Mouse (Mus musculus) midbrain, embryonic 13.5 days (tissue): ENCODE data around the gene Nfic. TPM values are rescaled to one million over a fixed set of nuclear protein-coding genes. Genes with fewer than 3 reads are reported as not detected.

Experiments
- ATAC-seq: fragments of 200-750 bp; cut with Nextera tagmentation; 2 replicates; pipeline ENCODE4 v1.8.0; 2017; ENCODE audit warnings: mild to moderate bottlenecking, moderate TSS enrichment, moderate library complexity
- H3K27ac ChIP-seq: fragments of 300-500 bp; sonication (generic); 2 replicates; pipeline ENCODE4 v1.5.1; 2015; ENCODE audit warnings: inconsistent platforms, mild to moderate bottlenecking, moderate library complexity
- H3K27me3 ChIP-seq: fragments of 300-500 bp; sonication (generic); 2 replicates; pipeline ENCODE4 v1.6.1; 2015; ENCODE audit warnings: mild to moderate bottlenecking, inconsistent platforms
- H3K36me3 ChIP-seq: fragments of 300-500 bp; sonication (generic); 2 replicates; pipeline ENCODE4 v1.6.1; 2015; ENCODE audit warnings: mild to moderate bottlenecking, inconsistent platforms
- H3K4me1 ChIP-seq: fragments of 300-500 bp; sonication (generic); replicated peaks from 2 replicates; pipeline ENCODE4 v1.6.1; 2015; ENCODE audit warnings: inconsistent platforms
- H3K4me2 ChIP-seq: fragments of 300-500 bp; sonication (generic); replicated peaks from 2 replicates; pipeline ENCODE4 v1.6.1; 2015; ENCODE audit warnings: moderate library complexity, mild to moderate bottlenecking, inconsistent platforms
- H3K4me3 ChIP-seq: fragments of 300-500 bp; sonication (generic); replicated peaks from 2 replicates; pipeline ENCODE4 v1.5.1; 2015; ENCODE audit warnings: mild to moderate bottlenecking, inconsistent platforms
- H3K9ac ChIP-seq: fragments of 300-500 bp; sonication (generic); replicated peaks from 2 replicates; pipeline ENCODE4 v1.6.1; 2015; ENCODE audit warnings: mild to moderate bottlenecking, inconsistent platforms
- H3K9me3 ChIP-seq: fragments of 300-500 bp; sonication (generic); 2 replicates; pipeline ENCODE4 v1.6.1; 2016; ENCODE audit warnings: mild to moderate bottlenecking, inconsistent platforms
- WGBS: fragments of 180-500 bp; shearing (Covaris S2); methylation state at CpG from one replicate; pipeline ENCODE4 v1.1.7; 2015; 5-methylcytosine and 5-hydroxymethylcytosine counted together
- polyA plus RNA-seq: library from polyadenylated mRNA; unstranded; fragments of >200 nt; fragmentation: Nextera tagmentation; extraction: Ambion mirVana; gene quantifications from 2 replicates; pipeline ENCODE4 v1.2.1, GENCODE M21; 2015

Gene Nfic
- polyA plus RNA-seq, 1 experiment from 2014 or later, result 15.2 TPM

DNA sequence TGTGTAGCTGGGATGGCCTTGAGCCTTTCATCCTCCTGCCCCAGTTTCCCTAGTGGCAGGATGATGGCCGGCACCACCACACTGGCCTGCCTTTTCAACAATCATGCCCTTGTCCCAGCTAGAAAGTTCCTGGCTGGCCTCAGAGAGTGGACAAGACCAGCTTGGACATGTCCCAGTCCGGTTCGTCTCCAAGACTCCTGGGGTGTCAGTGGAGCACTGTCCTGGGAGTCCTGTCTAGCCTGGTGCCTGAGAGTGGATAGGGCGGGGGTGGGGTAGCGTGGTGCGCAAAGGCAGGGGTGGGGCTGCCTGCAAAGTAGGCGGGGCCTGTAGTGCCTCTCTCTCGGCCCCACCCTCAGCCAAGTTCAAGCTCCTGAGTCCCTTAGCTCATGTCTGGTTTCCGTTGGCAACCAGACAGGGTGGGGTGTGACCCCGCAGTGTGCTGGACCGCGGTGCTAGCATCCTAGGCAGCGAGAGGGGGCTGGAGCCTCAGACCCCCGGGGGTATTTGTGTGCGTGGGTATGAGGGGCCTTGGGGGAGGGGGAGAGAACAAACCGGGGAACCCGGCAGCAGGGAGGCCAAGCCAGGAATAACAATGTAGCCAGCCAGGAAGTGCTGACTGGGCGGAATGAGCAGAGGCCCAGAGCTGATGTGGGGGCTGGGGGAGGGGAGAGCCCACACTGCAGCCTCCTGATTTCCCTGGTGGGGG lies 53.8 kb downstream of the Nfic start:
- H3K9ac ChIP-seq, result peak overlapping the region; percentile 42
- H3K4me1 ChIP-seq, result peaks cover 63% of the 10 kb centered on the region
- H3K4me2 ChIP-seq, result peak overlapping the region; percentile 34
- peak; percentile 72 for ATAC-seq
- H3K27ac ChIP-seq, result peak overlapping the region; percentile 82
- WGBS, result 6% methylated on average over 18 of the region's 18 CpGs
- peaks cover 22% of the 10 kb centered on the region for H3K27me3 ChIP-seq
- no peaks in the 10 kb centered on the region for H3K9me3 ChIP-seq
- peak overlapping the region; percentile 14 for H3K4me3 ChIP-seq
- H3K36me3 ChIP-seq, result peaks cover 41% of the 10 kb centered on the region

DNA sequence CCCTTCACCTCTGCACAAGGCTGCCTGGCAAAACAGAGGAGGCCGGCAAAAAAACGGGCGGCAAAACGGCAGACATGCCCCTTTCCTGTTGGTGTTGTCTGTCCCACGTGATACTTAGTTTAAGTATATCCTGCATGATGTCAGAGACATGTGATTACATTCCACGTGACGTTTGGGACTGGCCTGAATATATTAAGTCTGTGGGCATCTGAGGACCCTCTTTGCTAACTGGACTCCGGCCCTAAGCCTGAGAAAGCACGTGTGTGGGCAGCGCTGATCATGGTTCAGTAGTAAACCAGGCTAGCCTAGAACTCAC lies 54.3 kb downstream of the Nfic start:
- Histone ChIP-seq H3K27me3 (peaks cover 18% of the 10 kb centered on the region), H3K4me3 (no peak overlapping the region), H3K36me3 (peaks cover 35% of the 10 kb centered on the region), H3K4me1 (peaks cover 62% of the 10 kb centered on the region), H3K4me2 (no peak overlapping the region), H3K27ac (peak overlapping the region; percentile 82), H3K9me3 (no peaks in the 10 kb centered on the region), H3K9ac (no peak overlapping the region)
- no peak for ATAC-seq
- 25% methylated on average over 10 of the region's 10 CpGs for WGBS

DNA sequence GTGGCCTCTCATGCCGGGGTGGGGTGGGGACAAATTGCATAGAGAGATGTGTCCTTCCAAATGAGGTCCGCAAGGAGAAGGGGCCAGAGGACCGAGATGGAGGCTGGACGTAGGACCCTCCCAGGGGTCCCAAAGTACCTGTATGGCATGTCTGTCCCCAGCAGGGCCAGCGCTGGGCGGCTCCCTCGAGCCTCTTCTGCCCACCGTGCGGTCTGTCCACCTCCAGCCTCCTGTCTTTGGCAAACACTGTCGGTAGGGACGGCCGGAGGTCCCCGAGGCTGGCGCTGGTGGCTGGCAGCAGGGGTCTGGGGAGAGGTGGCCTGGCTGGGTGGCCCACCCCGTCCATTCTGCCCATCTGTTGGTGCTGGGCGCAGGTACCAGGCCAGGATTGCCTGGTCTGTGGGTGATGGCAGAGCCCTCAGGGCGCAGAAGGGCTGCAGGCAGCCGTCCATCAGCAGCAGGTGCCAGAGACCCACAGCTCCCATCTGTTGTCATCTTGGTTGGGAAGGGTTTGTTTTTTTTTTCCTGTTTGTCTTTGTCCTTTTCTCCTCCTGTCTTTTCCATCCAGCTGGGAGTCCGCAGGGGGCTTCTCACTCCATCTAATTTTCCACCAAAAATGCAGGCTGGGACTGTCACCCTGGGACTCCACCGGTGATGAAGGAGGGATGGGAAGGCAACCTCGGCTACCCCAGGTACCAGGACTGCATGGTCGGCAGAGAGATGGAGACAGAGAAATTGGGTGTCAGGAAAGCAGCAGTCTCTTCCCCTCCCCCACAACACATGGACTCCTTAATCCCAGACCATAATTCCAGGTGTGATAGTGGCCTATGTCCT lies 54.8 kb downstream of the Nfic start:
- 51% methylated on average over 22 of the region's 22 CpGs for WGBS
- peaks cover 59% of the 10 kb centered on the region for H3K4me1 ChIP-seq
- peak overlapping the region; percentile 41; the same call in 1 of the 2 replicates for H3K9ac ChIP-seq
- peak overlapping the region; percentile 82 for H3K27ac ChIP-seq
- H3K9me3 ChIP-seq, result no peaks in the 10 kb centered on the region
- H3K27me3 ChIP-seq, result peaks cover 13% of the 10 kb centered on the region; the same call in 1 of the 2 replicates
- peaks cover 30% of the 10 kb centered on the region for H3K36me3 ChIP-seq
- no peak for ATAC-seq
- H3K4me2 ChIP-seq, result peak overlapping the region; percentile 21; the same call in 1 of the 2 replicates
- 0 out of 2 replicates have a peak overlapping the region, but pooled peaks have one; percentile 1 for H3K4me3 ChIP-seq

DNA sequence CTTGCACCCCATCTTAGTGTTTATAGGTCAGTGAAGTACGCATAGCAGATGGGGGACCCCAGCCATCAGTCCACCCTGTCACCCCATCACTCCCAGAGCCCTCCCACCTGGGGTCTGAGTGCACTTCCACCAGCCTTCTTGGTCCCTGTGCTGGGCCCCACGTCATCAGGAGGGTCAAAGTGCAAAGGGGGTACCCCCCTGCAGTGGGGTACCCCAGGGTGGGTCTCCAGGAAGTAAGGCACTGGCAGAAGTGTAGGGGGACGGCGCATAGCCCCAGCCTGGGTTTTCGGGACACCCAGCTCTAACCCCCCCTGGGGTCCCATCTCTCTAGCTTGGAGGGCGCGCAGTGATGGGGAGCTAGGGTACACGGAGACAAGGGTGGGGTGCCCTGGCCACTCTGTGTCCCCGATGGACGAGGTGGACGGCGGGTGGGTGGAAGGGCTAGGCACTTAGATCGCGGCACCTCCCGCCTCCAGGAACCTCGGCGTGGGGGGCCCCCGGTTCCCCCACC lies 55.6 kb downstream of the Nfic start:
- no peak for ATAC-seq
- 77% methylated on average over 18 of the region's 18 CpGs for WGBS
- no peaks in the 10 kb centered on the region for H3K9me3 ChIP-seq
- H3K27me3 ChIP-seq, result peaks cover 10% of the 10 kb centered on the region; the same call in 1 of the 2 replicates
- H3K27ac ChIP-seq, result no peak overlapping the region
- peaks cover 59% of the 10 kb centered on the region for H3K4me1 ChIP-seq
- H3K4me3 ChIP-seq, result no peak overlapping the region
- H3K36me3 ChIP-seq, result peaks cover 25% of the 10 kb centered on the region
- 0 out of 2 replicates have a peak overlapping the region, but pooled peaks have one; percentile 41 for H3K9ac ChIP-seq
- H3K4me2 ChIP-seq, result peak overlapping the region; percentile 21; the same call in 1 of the 2 replicates

DNA sequence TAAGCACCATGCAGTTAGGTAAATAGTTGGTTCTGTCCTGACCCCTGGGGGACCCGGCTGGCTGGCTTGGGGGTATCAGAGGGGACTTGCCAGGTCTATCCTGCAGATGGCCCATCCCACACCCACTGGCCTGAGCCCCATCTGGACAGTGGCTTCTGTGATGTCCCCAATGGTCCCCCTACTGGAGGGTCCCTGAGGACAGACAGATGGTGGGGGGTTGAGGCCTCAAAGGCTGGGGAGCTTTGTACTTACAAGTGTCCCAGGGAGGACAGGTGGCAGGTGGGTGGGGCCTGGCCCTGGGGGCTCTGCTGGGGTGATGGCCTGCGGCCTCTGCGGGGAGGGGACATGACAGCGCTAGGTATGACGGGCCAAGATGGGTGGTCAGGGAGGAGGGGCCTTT lies 56.1 kb downstream of the Nfic start:
- Histone ChIP-seq H3K4me3 (no peak overlapping the region), H3K4me1 (peaks cover 59% of the 10 kb centered on the region), H3K36me3 (peaks cover 20% of the 10 kb centered on the region), H3K9me3 (no peaks in the 10 kb centered on the region), H3K9ac (no peak overlapping the region), H3K27ac (no peak overlapping the region), H3K4me2 (no peak overlapping the region), H3K27me3 (peaks cover 5% of the 10 kb centered on the region; the same call in 1 of the 2 replicates)
- 60% methylated on average over 5 of the region's 5 CpGs for WGBS
- ATAC-seq, result no peak

DNA sequence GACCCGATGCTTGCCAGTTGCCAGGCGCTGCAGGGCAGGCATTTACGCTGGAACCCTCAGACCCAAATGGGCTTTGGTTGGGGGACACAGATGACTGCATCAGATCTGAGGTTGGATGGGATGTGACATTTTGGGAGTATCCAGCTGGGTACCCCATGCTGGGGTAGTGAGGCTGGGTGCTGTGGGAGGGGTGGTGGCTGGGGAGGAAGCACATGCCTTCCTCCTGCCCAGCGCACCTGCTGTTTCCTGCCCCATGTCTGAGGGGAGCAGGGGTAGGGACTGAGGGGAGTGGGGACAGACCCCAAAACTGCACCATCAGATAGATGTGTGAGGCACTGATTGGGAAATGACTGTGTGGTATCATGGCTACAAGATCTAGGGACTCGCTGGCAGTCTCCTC lies 58.7 kb downstream of the Nfic start:
- ATAC-seq, result no peak
- Histone ChIP-seq H3K36me3 (peaks cover 19% of the 10 kb centered on the region), H3K4me1 (peaks cover 50% of the 10 kb centered on the region), H3K9me3 (no peaks in the 10 kb centered on the region), H3K4me2 (no peak overlapping the region), H3K27ac (no peak overlapping the region), H3K27me3 (no peaks in the 10 kb centered on the region), H3K9ac (peak overlapping the region; percentile 44; the same call in 1 of the 2 replicates), H3K4me3 (no peak overlapping the region)
- WGBS, result 52% methylated on average over 5 of the region's 5 CpGs

- ATAC-seq, result no peak
- peak overlapping the region; percentile 44; the same call in 1 of the 2 replicates for H3K9ac ChIP-seq
Measured at GRCm38 (mm10) chr10:81395865-81396264, 59.6 kb downstream of the Nfic start.

GRCm38 (mm10) chr10:81395127-81395526 lies 60.3 kb downstream of the Nfic start:
- Histone ChIP-seq H3K4me2 (no peak overlapping the region), H3K27ac (no peak overlapping the region), H3K36me3 (peaks cover 17% of the 10 kb centered on the region), H3K4me3 (no peak overlapping the region), H3K4me1 (peaks cover 34% of the 10 kb centered on the region), H3K9me3 (no peaks in the 10 kb centered on the region), H3K27me3 (no peaks in the 10 kb centered on the region), H3K9ac (no peak overlapping the region)
- 16% methylated on average over 5 of the region's 5 CpGs for WGBS
- no peak for ATAC-seq

More at GRCm38 (mm10) chr10:81395865-81396264, 59.6 kb downstream of the Nfic start:
- H3K4me3 ChIP-seq, result no peak overlapping the region
- H3K9me3 ChIP-seq, result no peaks in the 10 kb centered on the region
- 85% methylated on average over 4 of the region's 4 CpGs for WGBS
- H3K36me3 ChIP-seq, result peaks cover 23% of the 10 kb centered on the region
- no peak overlapping the region for H3K27ac ChIP-seq
- no peaks in the 10 kb centered on the region for H3K27me3 ChIP-seq
- H3K4me2 ChIP-seq, result no peak overlapping the region
- H3K4me1 ChIP-seq, result peaks cover 41% of the 10 kb centered on the region

- peaks cover 14% of the 10 kb centered on the region; the same call in 1 of the 2 replicates for H3K36me3 ChIP-seq
- H3K9ac ChIP-seq, result peak overlapping the region; percentile 49
- H3K27me3 ChIP-seq, result no peaks in the 10 kb centered on the region
- peak overlapping the region; percentile 16 for H3K4me3 ChIP-seq
- peak overlapping the region; percentile 45 for H3K4me2 ChIP-seq
- no peak overlapping the region for H3K27ac ChIP-seq
- 7% methylated on average over 19 of the region's 19 CpGs for WGBS
- no peak for ATAC-seq
- peaks cover 28% of the 10 kb centered on the region for H3K4me1 ChIP-seq
- no peaks in the 10 kb centered on the region for H3K9me3 ChIP-seq
Measured at GRCm38 (mm10) chr10:81393456-81394063, 61.9 kb downstream of the Nfic start.

- H3K4me3 ChIP-seq, result peak within 1 kb of the TSS; percentile 16
Measured at GRCm38 (mm10) chr10:81392781-81393185, 62.7 kb downstream of the Nfic start, which contains the start of gene Smim24. TSS of gene Smim24 (plus strand) at chr10:81393051.

GRCm38 (mm10) chr10:81392270-81392669 lies 63.2 kb downstream of the Nfic start:
- H3K27ac ChIP-seq, result no peak overlapping the region
- no peak overlapping the region for H3K4me2 ChIP-seq
- 91% methylated on average over 6 of the region's 6 CpGs for WGBS
- H3K9ac ChIP-seq, result no peak overlapping the region
- ATAC-seq, result no peak
- no peaks in the 10 kb centered on the region for H3K9me3 ChIP-seq
- peaks cover 25% of the 10 kb centered on the region for H3K4me1 ChIP-seq
- H3K36me3 ChIP-seq, result peaks cover 27% of the 10 kb centered on the region
- no peaks in the 10 kb centered on the region for H3K27me3 ChIP-seq
- no peak overlapping the region for H3K4me3 ChIP-seq

More at GRCm38 (mm10) chr10:81392781-81393185, 62.7 kb downstream of the Nfic start, which contains the start of gene Smim24:
- no peaks in the 10 kb centered on the region for H3K27me3 ChIP-seq
- H3K4me2 ChIP-seq, result peak within 1 kb of the TSS; percentile 45
- ATAC-seq, result no peak
- peaks cover 28% of the 10 kb centered on the region for H3K4me1 ChIP-seq
- H3K27ac ChIP-seq, result no peak within 1 kb of the TSS
- H3K9me3 ChIP-seq, result no peaks in the 10 kb centered on the region
- 73% methylated on average over 14 of the region's 14 CpGs for WGBS
- peak within 1 kb of the TSS; percentile 49 for H3K9ac ChIP-seq
- H3K36me3 ChIP-seq, result peaks cover 22% of the 10 kb centered on the region
